8 mouse cellular contexts compared by ENCODE assay signal in genomic region chr4:83302887-83303827, GRCm38 (mm10). TPM values are rescaled to one million over a fixed set of nuclear protein-coding genes. Genes with fewer than 3 reads are reported as not detected.
DNase-seq lines count a peak whose midpoint lies in the region; ATAC-seq lines count a peak whose summit lies in the region.

No protein-coding gene starts in this region.

- ATAC-seq in CD4-positive, CD25-positive, alpha-beta regulatory T cell, adult 4 months: peak; percentile 89
- peak; percentile 58; the same call in 1 of the 2 replicates for ATAC-seq in embryonic facial prominence, embryonic 14.5 days (ENCODE audit: low read depth)
- ATAC-seq in heart, embryonic 12.5 days (ENCODE audit: insufficient number of reproducible peaks, low FRiP score): no peak; the same call in 1 of the 2 replicates
- peak; percentile 54; the same call in 1 of the 2 replicates for ATAC-seq in kidney, embryonic 14.5 days (ENCODE audit: low FRiP score, low TSS enrichment)
- ATAC-seq in monocyte, adult 5-6 weeks (replicated peaks; ENCODE audit: insufficient number of reproducible peaks, low FRiP score, low TSS enrichment, poor library complexity, severe bottlenecking): peak; percentile 71; the same call in 1 of the 2 replicates

- H3K9me3 ChIP-seq in embryonic facial prominence, embryonic 14.5 days (ENCODE audit: control insufficient read depth, low read length): no peaks in the 10 kb centered on the region
- H3K9me3 ChIP-seq in heart, embryonic 12.5 days (replicated peaks): no peaks in the 10 kb centered on the region
- no peaks in the 10 kb centered on the region for H3K9me3 ChIP-seq in kidney, embryonic 14.5 days (ENCODE audit: control insufficient read depth, low read length)

- 0 out of 2 replicates have a peak, but pooled peaks cover 4% of the 10 kb centered on the region for H3K4me1 ChIP-seq in embryonic facial prominence, embryonic 14.5 days (ENCODE audit: control insufficient read depth, insufficient read depth, low read length)
- H3K4me1 ChIP-seq in heart, embryonic 12.5 days (replicated peaks): peaks cover 17% of the 10 kb centered on the region
- no peaks in the 10 kb centered on the region; the same call in 1 of the 2 replicates for H3K4me1 ChIP-seq in kidney, embryonic 14.5 days (ENCODE audit: control insufficient read depth, insufficient read depth, low read length)

- no peaks in the 10 kb centered on the region for H3K36me3 ChIP-seq in embryonic facial prominence, embryonic 14.5 days (ENCODE audit: control insufficient read depth, insufficient read depth, low read length)
- H3K36me3 ChIP-seq in heart, embryonic 12.5 days: no peaks in the 10 kb centered on the region
- no peaks in the 10 kb centered on the region for H3K36me3 ChIP-seq in kidney, embryonic 14.5 days (ENCODE audit: control insufficient read depth, insufficient read depth, low read length)
- H3K36me3 ChIP-seq in splenic B cell, adult 2 months (ENCODE audit: control insufficient read depth, insufficient read depth, low read length, poor library complexity, severe bottlenecking): no peaks in the 10 kb centered on the region

- no peak overlapping the region for H3K4me3 ChIP-seq in embryonic facial prominence, embryonic 14.5 days (ENCODE audit: low read depth, low read length)
- no peak overlapping the region for H3K4me3 ChIP-seq in heart, embryonic 12.5 days
- no peak overlapping the region for H3K4me3 ChIP-seq in kidney, embryonic 14.5 days (ENCODE audit: low read length)

- no peaks in the 10 kb centered on the region for H3K27me3 ChIP-seq in embryonic facial prominence, embryonic 14.5 days (replicated peaks; ENCODE audit: control insufficient read depth, insufficient read depth, low read length)
- H3K27me3 ChIP-seq in heart, embryonic 12.5 days (replicated peaks): no peaks in the 10 kb centered on the region
- H3K27me3 ChIP-seq in kidney, embryonic 14.5 days (ENCODE audit: control insufficient read depth, insufficient read depth, low read length): no peaks in the 10 kb centered on the region
- H3K27me3 ChIP-seq in splenic B cell, adult 2 months (ENCODE audit: control insufficient read depth, insufficient read depth, low read length, poor library complexity, severe bottlenecking): no peaks in the 10 kb centered on the region

- DNase-seq in adrenal gland, postnatal 36 days: peak; percentile 61 to 83
- peak; percentile 93 for DNase-seq in embryonic facial prominence, embryonic 14.5 days (ENCODE audit: low spot score)
- DNase-seq in liver: peak; percentile 55
- DNase-seq in splenic B cell, adult 2 months (ENCODE audit: low read depth, low spot score): peak; percentile 87

- no peak overlapping the region for H3K4me2 ChIP-seq in embryonic facial prominence, embryonic 14.5 days (ENCODE audit: low read depth, low read length)
- H3K4me2 ChIP-seq in heart, embryonic 12.5 days: peak overlapping the region; percentile 30; the same call in 1 of the 2 replicates
- no peak overlapping the region for H3K4me2 ChIP-seq in kidney, embryonic 14.5 days (replicated peaks; ENCODE audit: low read depth, low read length)

- H3K27ac ChIP-seq in embryonic facial prominence, embryonic 14.5 days (replicated peaks; ENCODE audit: low read depth, low read length): no peak overlapping the region
- no peak overlapping the region for H3K27ac ChIP-seq in heart, embryonic 12.5 days (ENCODE audit: poor library complexity, severe bottlenecking)
- no peak overlapping the region for H3K27ac ChIP-seq in kidney, embryonic 14.5 days (ENCODE audit: low read depth, low read length)

- 32% methylated on average over 13 of the region's 13 CpGs for WGBS in embryonic facial prominence, embryonic 14.5 days
- WGBS in heart, embryonic 12.5 days: 29% methylated on average over 13 of the region's 13 CpGs
- WGBS in kidney, embryonic 14.5 days: 40% methylated on average over 13 of the region's 13 CpGs

- no peak overlapping the region for H3K9ac ChIP-seq in embryonic facial prominence, embryonic 14.5 days (ENCODE audit: low read depth, low read length)
- H3K9ac ChIP-seq in heart, embryonic 12.5 days: no peak overlapping the region
- no peak overlapping the region for H3K9ac ChIP-seq in kidney, embryonic 14.5 days (ENCODE audit: low read depth, low read length)

RNA-seq across cellular contexts. Expression of gene Ttc39b, which starts 20.9 kb away (rescaled TPM):
- 100 to 1,000 TPM in 1 of 2 experiments, 10 to 100 TPM in 1; 90.9 to 104 TPM for polyA plus RNA-seq in CD4-positive, CD25-positive, alpha-beta regulatory T cell, adult 4 months (2017; shearing (Covaris generic))
- 10 to 100 TPM; 20.9 TPM for total RNA-seq in adrenal gland, postnatal 36 days (2021)
- polyA plus RNA-seq in embryonic facial prominence, embryonic 14.5 days (2014; fragmentation: Nextera tagmentation; extraction: Ambion mirVana): 4.6 and 5.5 TPM in 2 replicates
- polyA plus RNA-seq in heart, embryonic 12.5 days (2016; fragmentation: Nextera tagmentation; extraction: Ambion mirVana): 1.2 and 2.2 TPM in 2 replicates
- polyA plus RNA-seq in kidney, embryonic 14.5 days (2014; fragmentation: Nextera tagmentation; extraction: Ambion mirVana): 2.2 and 2.3 TPM in 2 replicates
- total RNA-seq in monocyte, adult 5-6 weeks (2017): 21.4 to 51.4 TPM (median 30.0 TPM) in 3 replicates

Comparison
In these comparisons a context has a peak if more than half of its experiments do, and no peak if none do; other contexts are left out.
1. RNA of gene Ttc39b, which starts 20.9 kb away (polyA plus RNA-seq): 90.9 to 104 TPM in CD4-positive, CD25-positive, alpha-beta regulatory T cell, adult 4 months; 4.6 to 5.5 TPM in embryonic facial prominence, embryonic 14.5 days, 2.2 to 2.3 TPM in kidney, embryonic 14.5 days and 1.2 to 2.2 TPM in heart, embryonic 12.5 days; every median in the first group is over 10 times any median in the second.
2. Peak in every context shown above with its lines, with median percentiles within 50 percentile points of each other: DNase-seq.